Mouse (Mus musculus) CH12.LX (cell line): Measurements from ENCODE around the gene Tada2a. TPM values are rescaled to one million over a fixed set of nuclear protein-coding genes. Genes with fewer than 3 reads are reported as not detected.

ENCODE experiments used
- DNase-seq: peaks from one replicate; pipeline ENCODE4 v3.0.0-alpha.2; 2013; ENCODE audit errors: extremely low read depth
- H3K27ac ChIP-seq: 2 replicates; pipeline ENCODE4 v1.5.1; 2012; ENCODE audit warnings: low read depth, mild to moderate bottlenecking, control low read depth, moderate library complexity; ENCODE audit not compliant: insufficient read depth
- H3K27me3 ChIP-seq: replicated peaks from 2 replicates; pipeline ENCODE3; 2012; ENCODE audit warnings: inconsistent platforms
- H3K36me3 ChIP-seq, 2 experiments: replicated peaks in 1 of 2; 2 replicates each; pipeline versions ENCODE3 to v1.6.1; 2012; ENCODE audit warnings: inconsistent platforms in 1 of 2, low read length in 1 of 2, mild to moderate bottlenecking in 1 of 2, mixed read lengths in 1 of 2, moderate library complexity in 1 of 2; ENCODE audit not compliant: control insufficient read depth in 1 of 2, insufficient read depth in 1 of 2
- H3K4me1 ChIP-seq, 2 experiments: 2 replicates each; pipeline ENCODE4 v1.6.1; 2012; ENCODE audit warnings: inconsistent platforms in 1 of 2, moderate library complexity in 1 of 2; ENCODE audit not compliant: insufficient read depth in 2 of 2, control insufficient read depth in 1 of 2
- H3K4me2 ChIP-seq: 2 replicates; pipeline ENCODE4 v1.6.1; 2012; ENCODE audit warnings: low read depth, mild to moderate bottlenecking, control low read depth; ENCODE audit not compliant: poor library complexity, insufficient read depth, severe bottlenecking
- H3K4me3 ChIP-seq, 3 experiments: fragments of 150-350 bp in 1 of 3; sonication (generic) in 1 of 3; replicated peaks in 1 of 3; 2 replicates each; pipeline versions ENCODE3 to v1.5.1; 2011 to 2012; ENCODE audit warnings: low read depth in 2 of 3, low read length in 2 of 3, mild to moderate bottlenecking in 2 of 3, moderate library complexity in 2 of 3, control low read depth in 1 of 3, improper control_type of control experiment in 1 of 3, inconsistent platforms in 1 of 3, mixed read lengths in 1 of 3; ENCODE audit not compliant: poor library complexity in 1 of 3
- H3K79me2 ChIP-seq: replicated peaks from 2 replicates; pipeline ENCODE4 v1.6.1; 2012; ENCODE audit warnings: mild to moderate bottlenecking, moderate library complexity; ENCODE audit not compliant: control insufficient read depth, poor library complexity, insufficient read depth, severe bottlenecking; ENCODE audit errors: extremely low read depth
- H3K9ac ChIP-seq: 2 replicates; pipeline ENCODE4 v1.6.1; 2012; ENCODE audit warnings: low read depth, mild to moderate bottlenecking, control low read depth, moderate library complexity; ENCODE audit not compliant: insufficient read depth
- H3K9me3 ChIP-seq: replicated peaks from 2 replicates; pipeline ENCODE3; 2012; ENCODE audit warnings: low read length, inconsistent platforms, mixed read lengths
- CHD1 ChIP-seq: IDR thresholded peaks from 2 replicates; pipeline ENCODE4 v1.6.1; 2012; ENCODE audit warnings: low read depth, low read length, improper control_type of control experiment, inconsistent platforms
- CHD2 ChIP-seq: IDR thresholded peaks from 2 replicates; pipeline ENCODE4 v1.6.1; 2011; ENCODE audit warnings: low read length, improper control_type of control experiment
- E2F4 ChIP-seq: IDR thresholded peaks from 2 replicates; pipeline ENCODE4 v1.6.1; 2011; ENCODE audit warnings: low read depth, low read length, improper control_type of control experiment; ENCODE audit not compliant: insufficient replicate concordance
- ETS1 ChIP-seq: conservative IDR thresholded peaks from 2 replicates; pipeline ENCODE4 v1.6.1; 2012; ENCODE audit warnings: low read depth, mild to moderate bottlenecking, inconsistent platforms, low read length, improper control_type of control experiment, moderate library complexity
- GABPA ChIP-seq: IDR thresholded peaks from 2 replicates; pipeline ENCODE4 v1.6.1; 2012; ENCODE audit warnings: low read depth, low read length, improper control_type of control experiment, inconsistent platforms; ENCODE audit not compliant: insufficient replicate concordance
- HCFC1 ChIP-seq: IDR thresholded peaks from 2 replicates; pipeline ENCODE4 v1.6.1; 2012; ENCODE audit warnings: low read depth, mild to moderate bottlenecking, inconsistent platforms, low read length, improper control_type of control experiment
- IRF4 ChIP-seq: IDR thresholded peaks from 2 replicates; pipeline ENCODE4 v1.6.1; 2014; ENCODE audit warnings: low read depth, mild to moderate bottlenecking, inconsistent platforms, low read length, improper control_type of control experiment
- JUN ChIP-seq: IDR thresholded peaks from 2 replicates; pipeline ENCODE4 v1.6.1; 2011; ENCODE audit warnings: low read depth, mild to moderate bottlenecking, low read length, improper control_type of control experiment, moderate library complexity; ENCODE audit not compliant: insufficient read depth
- KAT2A ChIP-seq: IDR thresholded peaks from 2 replicates; pipeline ENCODE4 v1.6.1; 2012; ENCODE audit warnings: low read length, improper control_type of control experiment, inconsistent platforms; ENCODE audit not compliant: insufficient replicate concordance
- MAFK ChIP-seq: IDR thresholded peaks from 2 replicates; pipeline ENCODE4 v1.6.1; 2011; ENCODE audit warnings: low read length, improper control_type of control experiment; ENCODE audit not compliant: insufficient replicate concordance
- MAX ChIP-seq: IDR thresholded peaks from 2 replicates; pipeline ENCODE4 v1.6.1; 2011; ENCODE audit warnings: low read length, improper control_type of control experiment
- MEF2A ChIP-seq: IDR thresholded peaks from 2 replicates; pipeline ENCODE4 v1.6.1; 2014; ENCODE audit warnings: low read depth, mild to moderate bottlenecking, inconsistent platforms, low read length, improper control_type of control experiment, borderline replicate concordance
- MXI1 ChIP-seq: IDR thresholded peaks from 2 replicates; pipeline ENCODE4 v1.6.1; 2011; ENCODE audit warnings: mild to moderate bottlenecking, low read depth, low read length, improper control_type of control experiment
- NELFE ChIP-seq: IDR thresholded peaks from 2 replicates; pipeline ENCODE4 v1.6.1; 2011; ENCODE audit warnings: low read depth, low read length, improper control_type of control experiment
- NRF1 ChIP-seq: IDR thresholded peaks from 2 replicates; pipeline ENCODE4 v1.6.1; 2014; ENCODE audit warnings: low read depth, mild to moderate bottlenecking, inconsistent platforms, low read length, improper control_type of control experiment, moderate library complexity
- POLR2A ChIP-seq: IDR thresholded peaks from 2 replicates; pipeline ENCODE4 v1.6.1; 2011; ENCODE audit warnings: low read depth, mild to moderate bottlenecking, improper control_type of control experiment, low read length
- RCOR1 ChIP-seq: conservative IDR thresholded peaks from 2 replicates; pipeline ENCODE4 v1.6.1; 2012; ENCODE audit warnings: low read depth, mild to moderate bottlenecking, inconsistent platforms, low read length, improper control_type of control experiment
- TCF12 ChIP-seq: IDR thresholded peaks from 2 replicates; pipeline ENCODE4 v1.6.1; 2014; ENCODE audit warnings: low read depth, mild to moderate bottlenecking, inconsistent platforms, low read length, improper control_type of control experiment
- UBTF ChIP-seq: IDR thresholded peaks from 2 replicates; pipeline ENCODE4 v1.6.1; 2012; ENCODE audit warnings: low read depth, mild to moderate bottlenecking, inconsistent platforms, low read length, improper control_type of control experiment, moderate library complexity
- ZKSCAN1 ChIP-seq: IDR thresholded peaks from 2 replicates; pipeline ENCODE4 v1.6.1; 2012; ENCODE audit warnings: low read depth, inconsistent platforms, low read length, improper control_type of control experiment, borderline replicate concordance
- ZMIZ1 ChIP-seq: IDR thresholded peaks from 2 replicates; pipeline ENCODE4 v1.6.1; 2012; ENCODE audit warnings: low read depth, mild to moderate bottlenecking, inconsistent platforms, low read length, improper control_type of control experiment
- ZNF384 ChIP-seq: IDR thresholded peaks from 2 replicates; pipeline ENCODE4 v1.6.1; 2012; ENCODE audit warnings: low read depth, low read length, improper control_type of control experiment, inconsistent platforms
- dilution Hi-C: fragments of 300-500 bp; cut with MboI; formaldehyde crosslinking; loops from 2 replicates; pipeline ENCODE4 v1.14.3; 2020; ENCODE audit warnings: low sequenced_read_pairs; ENCODE audit not compliant: extremely low pct_unique_long_range_greater_than_20kb, extremely low pct_ligation_motif_present
- in situ Hi-C: fragments of 300-500 bp; cut with MboI; formaldehyde crosslinking; loops from 3 replicates; pipeline ENCODE4 v1.14.3; 2019; ENCODE audit warnings: low sequenced_read_pairs, low pct_ligation_motif_present, low pct_unique_long_range_greater_than_20kb, mixed read lengths
- polyA plus RNA-seq: library from polyadenylated mRNA; unstranded; fragments of >175 nt; gene quantifications from 2 replicates; pipeline ENCODE4 v1.2.1, GENCODE M21; 2012; ENCODE audit warnings: low read depth; ENCODE audit not compliant: insufficient read length
- total RNA-seq, 2 experiments: library from RNA; depleted of rRNA; stranded (reverse); fragments of 300-350 nt in 1 of 2; fragments of >200 nt in 1 of 2; gene quantifications; 2 replicates each; pipeline ENCODE4 v1.2.3; 2012 to 2014

Tada2a gene
- total and polyA plus RNA-seq, 3 experiments = 34.1 to 66.1 (median 37.5) TPM

GRCm38 (mm10) chr11:84167046-84167526 lies 37.7 kb upstream of the Tada2a start, which contains the start of gene Gm11437:
Gene Gm11437, minus strand, starts transcription at chr11:84167476.
- Histone ChIP-seq H3K27me3 (peaks cover 9% of the 10 kb centered on the region), H3K4me2 (no peak within 1 kb of the TSS), H3K4me3 (no peak within 1 kb of the TSS), H3K9me3 (no peaks in the 10 kb centered on the region), H3K27ac (no peak within 1 kb of the TSS), H3K4me1 (peaks cover 3 to 7% of the 10 kb centered on the region in 2 experiments; a peak in 2 of 4 replicates), H3K36me3 (no peaks in the 10 kb centered on the region), H3K79me2 (no peaks in the 10 kb centered on the region), H3K9ac (0 out of 2 replicates have a peak within 1 kb of the TSS, but pooled peaks have one; percentile 59)
- no peak for DNase-seq
- dilution Hi-C loops (no loop called here), in situ Hi-C loops (loop anchor here (25.0 kb wide), 1 partner anchor 645 kb away; the partner anchor contains the start of gene Mrm1)
- TF ChIP-seq CHD1 = no peak
- no peak for TF ChIP-seq ETS1

- Histone ChIP-seq H3K4me2 (no peak overlapping the region), H3K9ac (no peak overlapping the region), H3K27me3 (peaks cover 9% of the 10 kb centered on the region), H3K36me3 (no peaks in the 10 kb centered on the region), H3K4me1 (peaks cover 3 to 9% of the 10 kb centered on the region in 2 experiments; a peak in 2 of 4 replicates), H3K27ac (no peak overlapping the region), H3K9me3 (no peaks in the 10 kb centered on the region), H3K79me2 (no peaks in the 10 kb centered on the region), H3K4me3 (no peak overlapping the region)
- in situ Hi-C loops = loop anchor here (25.0 kb wide), 1 partner anchor 648 kb away; the partner anchor contains the start of gene Mrm1
- TF ChIP-seq E2F4 (no peak), ZKSCAN1 (no peak)
- dilution Hi-C loops = no loop called here
- no peak for DNase-seq
Observed at GRCm38 (mm10) chr11:84164561-84164960, 35.2 kb upstream of the Tada2a start.

DNA sequence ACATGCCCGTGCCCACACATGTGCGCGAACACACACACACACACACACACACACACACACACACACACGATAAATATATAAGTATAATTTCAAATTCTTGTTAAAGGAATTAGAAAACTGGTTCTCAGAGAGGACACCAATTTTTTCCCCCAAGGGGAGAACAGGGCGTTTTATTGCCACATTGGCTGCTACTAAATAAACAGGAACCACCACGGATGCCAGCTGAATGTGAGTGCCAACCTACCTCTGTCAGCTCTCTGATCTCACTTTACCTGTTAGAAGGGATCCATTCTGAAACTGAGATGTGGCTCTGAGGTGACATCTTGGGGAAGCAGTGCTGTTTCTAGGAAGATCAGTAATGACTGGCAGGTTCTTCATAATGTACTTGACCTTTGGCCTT lies 34.7 kb upstream of the Tada2a start:
- in situ Hi-C loops (loop anchor here (25.0 kb wide), 1 partner anchor 648 kb away; the partner anchor contains the start of gene Mrm1), dilution Hi-C loops (no loop called here)
- H3K27me3 ChIP-seq = peaks cover 9% of the 10 kb centered on the region
- H3K4me3 ChIP-seq = no peak overlapping the region
- DNase-seq = no peak
- no peaks in the 10 kb centered on the region for H3K79me2 ChIP-seq
- H3K27ac ChIP-seq = no peak overlapping the region
- no peaks in the 10 kb centered on the region for H3K9me3 ChIP-seq
- H3K4me1 ChIP-seq = peaks cover 3 to 8% of the 10 kb centered on the region in 2 experiments; a peak in 2 of 4 replicates
- no peaks in the 10 kb centered on the region for H3K36me3 ChIP-seq
- no peak overlapping the region for H3K4me2 ChIP-seq
- H3K9ac ChIP-seq = no peak overlapping the region
- no peak for TF ChIP-seq NELFE
- no peak for TF ChIP-seq POLR2A
- no peak for TF ChIP-seq GABPA
- no peak for TF ChIP-seq KAT2A
- TF ChIP-seq RCOR1 = no peak
- no peak for TF ChIP-seq HCFC1
- TF ChIP-seq MXI1 = no peak
- no peak for TF ChIP-seq ZNF384
- no peak for TF ChIP-seq NRF1
- no peak for TF ChIP-seq IRF4
- TF ChIP-seq ZMIZ1 = no peak
- TF ChIP-seq MAFK = no peak
- no peak for TF ChIP-seq JUN
- TF ChIP-seq CHD2 = no peak
- no peak for TF ChIP-seq MEF2A
- TF ChIP-seq ETS1 = no peak
- TF ChIP-seq TCF12 = no peak
- no peak for TF ChIP-seq MAX
- TF ChIP-seq UBTF = no peak
